Mouse (Mus musculus) embryonic facial prominence, embryonic 11.5 days (tissue): Measurements from ENCODE around the gene Gstm3. TPM values are rescaled to one million over a fixed set of nuclear protein-coding genes. Genes with fewer than 3 reads are reported as not detected.
"Not testable (repeated sequence)": the region's sequence is repeated elsewhere in the genome, so short reads cannot be mapped to it uniquely, and the experiment has no call there.

ENCODE experiments used
- ATAC-seq: fragments of 200-750 bp; cut with Nextera tagmentation; replicated peaks from 2 replicates; pipeline ENCODE4 v1.8.0; 2017; ENCODE audit warnings: low read depth; ENCODE audit not compliant: insufficient number of reproducible peaks, low FRiP score, low TSS enrichment
- DNase-seq: peaks from one replicate; pipeline ENCODE4 v3.0.0-alpha.2; 2015; ENCODE audit warnings: low spot score
- H3K27ac ChIP-seq: fragments of 300-500 bp; sonication (generic); replicated peaks from 2 replicates; pipeline ENCODE4 v1.5.1; 2014; ENCODE audit warnings: mild to moderate bottlenecking, low read depth, low read length, control low read depth
- H3K27me3 ChIP-seq: fragments of 300-500 bp; sonication (generic); 2 replicates; pipeline ENCODE4 v1.6.1; 2014; ENCODE audit warnings: mild to moderate bottlenecking, low read length, moderate library complexity, mixed read lengths; ENCODE audit not compliant: control insufficient read depth, insufficient read depth
- H3K36me3 ChIP-seq: fragments of 300-500 bp; sonication (generic); replicated peaks from 2 replicates; pipeline ENCODE4 v1.6.1; 2014; ENCODE audit warnings: low read depth, mild to moderate bottlenecking, low read length, moderate library complexity, mixed read lengths; ENCODE audit not compliant: control insufficient read depth, insufficient read depth
- H3K4me1 ChIP-seq: fragments of 300-500 bp; sonication (generic); 2 replicates; pipeline ENCODE4 v1.6.1; 2014; ENCODE audit warnings: low read length, mixed read lengths; ENCODE audit not compliant: control insufficient read depth, insufficient read depth
- H3K4me2 ChIP-seq: fragments of 300-500 bp; sonication (generic); 2 replicates; pipeline ENCODE4 v1.6.1; 2014; ENCODE audit warnings: low read depth, mild to moderate bottlenecking, control low read depth, low read length, moderate library complexity
- H3K4me3 ChIP-seq: fragments of 300-500 bp; sonication (generic); 2 replicates; pipeline ENCODE4 v1.5.1; 2014; ENCODE audit warnings: low read depth, low read length, control low read depth
- H3K9ac ChIP-seq: fragments of 300-500 bp; sonication (generic); replicated peaks from 2 replicates; pipeline ENCODE4 v1.6.1; 2014; ENCODE audit warnings: mild to moderate bottlenecking, control low read depth, low read length
- H3K9me3 ChIP-seq: fragments of 300-500 bp; sonication (generic); replicated peaks from 2 replicates; pipeline ENCODE4 v1.6.1; 2016; ENCODE audit warnings: mild to moderate bottlenecking, low read length, inconsistent platforms, mixed read lengths; ENCODE audit not compliant: control insufficient read depth
- WGBS: fragments of 180-500 bp; shearing (Covaris S2); extraction: QIAGEN DNeasy Blood & Tissue Kit; methylation state at CpG from one replicate; pipeline ENCODE4 v1.1.7; 2014; 5-methylcytosine and 5-hydroxymethylcytosine counted together
- polyA plus RNA-seq: library from polyadenylated mRNA; unstranded; fragments of >200 nt; fragmentation: Nextera tagmentation; extraction: Ambion mirVana; gene quantifications from 2 replicates; pipeline ENCODE4 v1.2.1, GENCODE M21; 2014

Gene Gstm3
- polyA plus RNA-seq, 1 experiment from 2014 or later, result not detected

DNA sequence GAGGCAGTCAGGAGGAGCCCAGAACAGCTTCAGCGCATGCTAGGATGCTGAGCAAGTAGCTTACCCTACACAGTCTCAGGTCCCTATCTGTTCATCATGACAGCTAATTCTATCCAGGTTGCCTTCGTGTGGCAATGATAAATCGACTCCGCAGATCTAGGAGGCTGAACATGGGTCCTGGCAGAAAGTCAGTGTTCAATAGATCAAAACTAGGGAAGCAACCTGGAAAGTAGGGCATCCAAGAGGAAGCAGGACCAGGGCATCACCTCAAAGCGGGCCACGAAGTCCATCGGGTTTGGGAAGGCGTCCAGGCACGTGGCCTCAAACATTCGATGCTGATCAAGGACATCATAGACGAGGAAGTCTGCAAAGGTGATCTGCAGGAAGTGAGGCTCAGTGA is 18.6 kb downstream of the Gstm3 start:
- no peak for DNase-seq
- no peak overlapping the region for H3K9ac ChIP-seq
- no peaks in the 10 kb centered on the region for H3K9me3 ChIP-seq
- 83% methylated on average over 11 of the region's 11 CpGs for WGBS
- no peaks in the 10 kb centered on the region for H3K27me3 ChIP-seq
- no peak for ATAC-seq
- H3K4me1 ChIP-seq, result no peaks in the 10 kb centered on the region
- H3K27ac ChIP-seq, result no peak overlapping the region
- H3K36me3 ChIP-seq, result no peaks in the 10 kb centered on the region
- no peak overlapping the region for H3K4me3 ChIP-seq
- H3K4me2 ChIP-seq, result no peak overlapping the region

DNA sequence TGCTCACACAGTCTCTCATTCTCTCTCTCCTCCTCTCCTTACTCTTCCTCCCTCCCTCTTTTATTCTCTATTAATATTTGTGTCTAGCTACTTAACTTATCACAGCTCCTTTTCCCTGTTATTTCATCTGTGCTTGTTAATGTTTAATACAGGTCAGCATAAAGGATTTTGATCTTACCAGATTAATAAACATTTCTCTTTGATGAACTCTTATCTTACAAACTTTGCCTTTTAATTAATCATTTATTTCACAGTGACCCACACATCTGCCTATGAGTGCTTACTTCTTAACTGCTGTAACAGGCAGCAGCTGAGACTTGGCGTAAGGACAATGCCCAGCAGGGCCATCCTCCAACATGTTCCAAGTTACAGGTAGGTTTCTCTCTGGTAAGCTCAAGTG is 19.6 kb downstream of the Gstm3 start:
- 82% methylated on average over 1 of the region's 1 CpGs for WGBS
- not testable (repeated sequence) for H3K27ac ChIP-seq, DNase-seq, H3K4me1 ChIP-seq, ATAC-seq, H3K36me3 ChIP-seq, H3K4me3 ChIP-seq, H3K4me2 ChIP-seq, H3K9ac ChIP-seq, H3K27me3 ChIP-seq, H3K9me3 ChIP-seq

DNA sequence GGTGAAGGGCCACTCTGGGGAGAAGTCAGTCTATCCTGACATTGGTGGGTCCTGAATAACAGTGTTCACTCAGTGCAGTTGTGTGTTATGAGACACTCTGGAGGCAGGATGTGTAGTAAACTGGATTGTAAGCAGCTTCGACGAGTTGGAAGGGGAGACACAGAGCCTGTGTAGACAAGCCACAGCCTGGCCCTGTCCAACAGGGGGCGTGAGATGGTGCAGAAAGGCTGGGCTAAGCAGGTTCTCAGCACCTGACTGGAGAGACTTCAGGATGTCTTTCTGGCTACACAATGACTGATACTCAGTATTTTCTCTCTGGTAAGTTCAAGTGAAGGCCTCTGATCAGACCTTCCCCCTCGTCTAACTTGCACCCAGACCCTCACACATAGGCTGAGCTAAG is 23.4 kb downstream of the Gstm3 start:
- Histone ChIP-seq H3K4me3 (no peak overlapping the region), H3K27me3 (no peaks in the 10 kb centered on the region), H3K4me1 (no peaks in the 10 kb centered on the region), H3K36me3 (no peaks in the 10 kb centered on the region), H3K4me2 (no peak overlapping the region), H3K9ac (no peak overlapping the region), H3K9me3 (no peaks in the 10 kb centered on the region), H3K27ac (no peak overlapping the region)
- ATAC-seq, result no peak
- no peak for DNase-seq
- 50% methylated on average over 4 of the region's 4 CpGs for WGBS

DNA sequence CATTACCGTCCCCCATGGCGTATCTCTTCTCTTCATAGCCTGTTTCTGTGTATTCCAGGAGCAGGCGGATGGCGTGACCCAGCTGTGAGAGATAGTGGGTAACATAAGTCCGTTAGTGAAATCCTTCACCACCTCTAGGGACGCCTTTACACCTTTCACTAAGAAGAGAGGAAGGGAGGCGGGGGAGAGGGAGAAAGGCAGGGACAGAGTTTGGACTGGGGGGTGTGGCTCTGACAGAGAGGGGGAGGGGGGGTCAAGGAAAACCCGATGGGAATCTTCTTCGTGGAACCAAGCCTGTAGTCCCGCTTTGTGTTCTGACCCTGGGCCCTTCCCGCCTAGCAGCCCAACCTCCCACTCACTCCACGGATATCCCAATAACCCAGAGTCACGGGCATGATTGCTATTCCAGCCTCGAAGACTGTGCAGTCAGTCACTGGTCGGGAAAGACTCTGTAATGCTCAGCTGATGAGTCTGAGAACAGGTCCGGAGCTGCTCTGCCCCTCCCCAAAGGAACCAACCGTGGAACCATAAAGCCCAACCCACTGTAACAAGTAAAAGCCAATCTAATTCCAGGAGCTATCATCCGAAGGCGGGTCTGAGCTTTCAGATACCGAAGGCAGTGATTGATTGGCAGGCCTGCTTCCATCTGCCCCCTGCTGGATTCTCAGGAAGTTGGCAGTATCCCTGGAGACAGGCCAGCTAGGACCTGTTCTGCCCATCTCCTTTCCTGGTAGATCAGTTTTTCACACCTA is 25.7 kb downstream of the Gstm3 start, which contains the start of gene Gstm6:
Gene Gstm6, minus strand, starts transcription at position 511 of the 752 bp plus-strand sequence.
- no peaks in the 10 kb centered on the region for H3K4me1 ChIP-seq
- 18% methylated on average over 19 of the region's 20 CpGs for WGBS
- no peaks in the 10 kb centered on the region for H3K36me3 ChIP-seq
- no peaks in the 10 kb centered on the region for H3K9me3 ChIP-seq
- H3K9ac ChIP-seq, result no peak within 1 kb of the TSS; the same call in 1 of the 2 replicates
- H3K4me2 ChIP-seq, result peak within 1 kb of the TSS; percentile 46
- no peaks in the 10 kb centered on the region for H3K27me3 ChIP-seq
- DNase-seq (peak; percentile 75), ATAC-seq (peak; percentile 74)
- H3K4me3 ChIP-seq, result peak within 1 kb of the TSS; percentile 19; the same call in 1 of the 2 replicates
- no peak within 1 kb of the TSS for H3K27ac ChIP-seq

DNA sequence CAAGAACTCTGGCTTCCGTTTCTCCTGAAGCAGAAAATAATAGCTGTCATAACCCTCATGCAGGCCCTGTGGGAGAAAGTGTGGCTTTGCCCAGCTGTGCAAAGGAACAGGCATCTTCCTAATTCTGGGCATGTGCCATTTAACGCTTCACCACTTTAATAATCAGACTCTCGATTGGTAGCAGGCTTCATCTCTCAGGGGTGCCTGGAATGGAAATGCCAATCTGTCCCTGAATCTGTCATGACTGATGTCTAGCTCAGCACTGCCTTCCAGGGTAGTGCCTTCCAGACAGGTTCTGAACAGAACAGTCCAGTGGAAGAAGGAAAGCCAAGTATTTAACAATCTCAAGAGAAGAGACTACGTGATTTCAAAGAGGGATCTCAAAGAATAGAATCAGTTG is 27.8 kb downstream of the Gstm3 start:
- ATAC-seq, result no peak
- no peak overlapping the region for H3K4me3 ChIP-seq

DNA sequence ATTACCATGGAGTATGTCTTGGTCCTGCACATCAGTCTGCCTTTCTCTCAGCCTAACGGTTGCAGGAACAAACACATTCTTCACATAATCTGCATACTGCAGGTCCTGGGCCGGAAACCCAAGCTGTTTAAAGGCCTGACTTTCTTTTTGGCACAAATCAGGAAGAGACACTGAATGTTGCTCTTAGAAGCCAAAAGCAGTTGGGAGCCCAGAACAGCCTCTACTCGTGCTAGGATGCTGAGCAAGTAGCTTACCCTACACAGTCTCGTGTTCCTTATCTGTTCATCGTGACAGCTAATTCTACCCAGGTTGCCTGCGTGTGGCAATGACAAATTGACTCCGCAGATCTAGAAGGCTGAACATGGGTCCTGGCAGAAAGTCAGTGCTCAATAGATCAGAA is 28.6 kb downstream of the Gstm3 start:
- ATAC-seq, result no peak
- Histone ChIP-seq H3K4me1 (no peaks in the 10 kb centered on the region), H3K4me3 (no peak overlapping the region), H3K9me3 (no peaks in the 10 kb centered on the region), H3K27ac (no peak overlapping the region), H3K4me2 (no peak overlapping the region), H3K36me3 (no peaks in the 10 kb centered on the region), H3K27me3 (no peaks in the 10 kb centered on the region), H3K9ac (no peak overlapping the region)
- 77% methylated on average over 7 of the region's 7 CpGs for WGBS
- no peak for DNase-seq

More for the DNA sequence above, 27.8 kb downstream of the Gstm3 start:
- Histone ChIP-seq H3K36me3 (no peaks in the 10 kb centered on the region), H3K9me3 (no peaks in the 10 kb centered on the region), H3K27ac (no peak overlapping the region), H3K4me1 (no peaks in the 10 kb centered on the region), H3K27me3 (no peaks in the 10 kb centered on the region), H3K9ac (no peak overlapping the region), H3K4me2 (no peak overlapping the region)
- no peak for DNase-seq
- 87% methylated on average over 4 of the region's 4 CpGs for WGBS

DNA sequence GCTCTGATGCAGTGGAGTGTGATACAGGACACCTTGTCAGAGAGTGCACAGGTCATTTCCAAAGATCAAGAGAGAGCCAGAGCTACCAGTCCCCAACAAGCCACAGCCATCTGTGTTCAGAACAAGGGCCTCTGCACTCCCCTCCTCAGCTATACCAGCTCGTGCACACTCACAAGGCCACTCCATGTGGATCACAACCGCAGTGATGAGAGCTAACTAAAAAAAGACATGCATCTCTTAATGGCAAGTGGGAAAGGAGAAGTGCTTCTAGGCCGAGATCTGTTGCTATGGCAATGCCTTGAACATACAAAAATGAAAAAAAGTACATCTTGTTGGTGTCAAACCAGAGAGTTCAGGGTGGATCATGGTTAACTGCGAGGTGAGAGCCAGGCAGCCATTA is 29.3 kb downstream of the Gstm3 start:
- no peaks in the 10 kb centered on the region for H3K27me3 ChIP-seq
- no peak overlapping the region for H3K27ac ChIP-seq
- H3K4me2 ChIP-seq, result no peak overlapping the region
- no peaks in the 10 kb centered on the region for H3K36me3 ChIP-seq
- no peak overlapping the region for H3K4me3 ChIP-seq
- ATAC-seq, result no peak
- no peak overlapping the region for H3K9ac ChIP-seq
- DNase-seq, result no peak
- H3K9me3 ChIP-seq, result no peaks in the 10 kb centered on the region
- H3K4me1 ChIP-seq, result no peaks in the 10 kb centered on the region
- 79% methylated on average over 4 of the region's 4 CpGs for WGBS

DNA sequence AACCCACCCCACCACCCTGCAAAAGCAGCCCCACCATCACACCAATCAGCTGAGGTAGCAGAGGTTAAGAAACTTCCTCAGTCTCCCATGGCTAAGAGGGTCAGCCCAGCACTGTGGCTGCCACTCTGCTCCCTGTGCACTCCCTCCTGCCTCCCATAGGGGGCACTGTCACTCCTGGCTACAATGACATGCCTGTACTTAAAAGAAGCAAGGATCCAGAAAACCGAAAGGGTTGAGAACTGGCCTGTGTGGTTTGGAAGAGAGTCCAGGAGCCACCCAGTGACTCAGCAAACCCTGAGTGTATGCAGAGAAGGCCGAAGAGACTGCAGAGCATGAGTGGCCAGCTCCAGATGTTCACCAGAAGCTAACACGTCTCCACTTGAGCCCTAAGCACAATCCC is 29.7 kb downstream of the Gstm3 start:
- ATAC-seq (no peak), DNase-seq (peak; percentile 62)
- Histone ChIP-seq H3K9ac (no peak overlapping the region), H3K4me3 (no peak overlapping the region), H3K9me3 (no peaks in the 10 kb centered on the region), H3K27ac (no peak overlapping the region), H3K4me2 (no peak overlapping the region), H3K27me3 (no peaks in the 10 kb centered on the region), H3K4me1 (no peaks in the 10 kb centered on the region), H3K36me3 (no peaks in the 10 kb centered on the region)
- WGBS, result 56% methylated on average over 3 of the region's 3 CpGs
